Mouse (Mus musculus) MEL-GATA-1-ER (cell line): Measurements from ENCODE around the gene Cox7a2l.
A peak's percentile ranks its signal among the peaks of the same experiment; 100 is the strongest.

Experiments
- DNase-seq: peaks from one replicate; pipeline ENCODE4 v3.0.0-alpha.2; 2012; ENCODE audit warnings: low read depth; ENCODE audit errors: extremely low read depth

Cox7a2l gene

DNA sequence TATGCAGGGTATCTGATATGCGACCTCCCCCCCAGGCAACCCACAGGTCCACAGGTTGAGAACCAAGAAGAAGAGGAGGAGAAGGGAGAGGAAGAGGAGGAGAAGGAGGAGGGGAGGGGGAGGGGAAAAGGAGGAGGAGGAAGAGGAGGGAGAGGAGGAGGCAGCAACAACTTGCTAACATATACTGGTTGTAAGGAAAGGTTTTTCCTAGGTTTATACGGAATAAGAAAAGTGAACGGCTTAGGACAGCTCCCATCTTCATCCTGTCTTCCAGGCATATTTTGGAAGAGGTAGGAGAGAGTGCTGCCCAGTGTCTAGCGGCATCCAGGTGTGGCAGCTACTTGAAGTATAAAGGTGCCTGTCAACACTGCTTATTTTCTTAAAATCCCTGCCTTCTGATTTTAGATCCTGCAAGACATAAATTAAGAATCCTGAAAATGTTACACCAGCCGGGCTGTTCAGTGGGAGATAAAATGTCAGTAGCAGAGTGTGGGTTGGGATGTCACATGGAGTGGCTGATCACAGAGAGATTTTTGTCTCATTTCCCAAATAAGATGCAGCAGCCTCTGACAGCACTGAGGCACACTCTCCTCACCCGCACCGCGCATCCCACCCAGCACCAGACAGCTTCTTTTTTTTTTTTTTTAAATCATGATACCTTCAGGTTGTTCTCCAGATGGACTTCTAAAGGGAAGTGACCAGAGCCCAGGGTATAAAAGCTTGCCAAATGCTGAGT lies at the start of gene Cox7a2l:
Gene Cox7a2l (minus strand): TSS at position 51 of the 736 bp plus-strand sequence.
- DNase-seq = no peak

DNA sequence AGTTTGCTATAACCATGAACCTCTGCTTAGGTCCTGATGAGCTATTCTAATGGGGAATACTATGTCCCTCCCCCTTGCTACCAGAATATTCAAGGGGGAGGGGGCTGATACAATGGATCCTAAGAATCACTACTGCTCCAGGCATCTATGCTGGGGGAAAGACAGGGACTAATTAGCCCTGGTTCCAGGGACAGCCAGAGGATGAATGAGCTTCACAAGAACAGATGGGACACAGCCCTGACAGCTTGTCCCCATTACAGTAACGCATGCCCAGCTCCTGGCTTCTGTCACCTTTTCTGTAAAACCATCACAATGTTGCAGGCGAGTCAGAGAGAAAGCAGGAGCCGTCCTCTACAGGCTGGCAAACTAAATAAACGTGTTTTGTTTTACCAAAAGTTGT lies 48.4 kb upstream of the Cox7a2l start:
- DNase-seq = no peak

DNA sequence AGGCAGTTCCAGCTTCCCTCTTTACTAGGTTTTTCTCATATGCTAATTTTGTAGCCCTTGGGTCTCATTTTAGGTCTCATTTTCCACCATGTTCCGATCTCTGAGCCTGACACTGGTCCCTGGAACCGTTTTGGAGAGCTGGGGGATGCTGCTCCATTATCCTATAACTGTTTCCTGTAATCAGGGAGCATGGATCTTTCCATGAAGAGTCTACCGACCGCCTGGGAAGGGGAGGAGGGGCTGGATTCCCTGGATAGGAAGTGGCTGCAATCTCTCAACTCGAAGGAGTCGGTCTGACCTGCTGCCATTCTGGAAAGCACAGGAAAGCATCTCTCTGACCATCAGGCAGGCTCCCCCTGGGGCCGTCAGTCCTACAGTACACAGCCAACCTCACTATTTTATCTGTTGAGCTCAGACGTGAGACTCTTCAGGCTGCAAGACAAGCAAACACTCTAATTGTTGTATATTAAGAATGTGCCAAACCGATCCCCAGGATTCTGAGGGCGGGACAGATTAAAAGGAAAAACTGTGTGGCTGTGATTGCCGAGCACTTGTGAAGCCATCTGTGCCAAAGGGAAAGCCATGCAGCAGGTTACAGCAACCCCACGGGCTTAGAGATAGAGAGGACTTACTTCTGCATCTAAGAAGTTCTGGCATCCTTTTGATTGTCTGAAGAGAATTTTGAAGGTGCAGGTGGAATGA lies 47.1 kb upstream of the Cox7a2l start:
- DNase-seq = no peak

DNA sequence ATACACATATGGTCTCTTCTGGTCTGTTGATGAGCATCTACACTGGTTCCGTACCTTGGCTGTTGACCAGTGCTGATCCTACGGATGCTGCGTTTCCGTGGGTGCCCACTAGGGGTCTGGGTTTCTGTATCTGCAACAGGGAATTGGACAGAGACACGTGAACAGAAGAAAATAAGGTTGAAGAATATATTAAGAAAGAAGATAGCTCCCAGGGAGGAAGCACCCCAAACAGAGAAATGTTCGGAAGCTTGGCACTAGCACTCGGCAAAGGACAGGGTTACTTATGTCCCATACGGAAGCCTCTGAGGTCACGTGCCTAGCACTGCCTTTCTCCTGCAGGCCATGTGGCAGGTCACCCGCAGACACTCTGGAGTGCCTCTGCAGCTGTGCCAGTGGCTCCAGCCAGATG lies 46.6 kb upstream of the Cox7a2l start:
- DNase-seq = peak; percentile 61

DNA sequence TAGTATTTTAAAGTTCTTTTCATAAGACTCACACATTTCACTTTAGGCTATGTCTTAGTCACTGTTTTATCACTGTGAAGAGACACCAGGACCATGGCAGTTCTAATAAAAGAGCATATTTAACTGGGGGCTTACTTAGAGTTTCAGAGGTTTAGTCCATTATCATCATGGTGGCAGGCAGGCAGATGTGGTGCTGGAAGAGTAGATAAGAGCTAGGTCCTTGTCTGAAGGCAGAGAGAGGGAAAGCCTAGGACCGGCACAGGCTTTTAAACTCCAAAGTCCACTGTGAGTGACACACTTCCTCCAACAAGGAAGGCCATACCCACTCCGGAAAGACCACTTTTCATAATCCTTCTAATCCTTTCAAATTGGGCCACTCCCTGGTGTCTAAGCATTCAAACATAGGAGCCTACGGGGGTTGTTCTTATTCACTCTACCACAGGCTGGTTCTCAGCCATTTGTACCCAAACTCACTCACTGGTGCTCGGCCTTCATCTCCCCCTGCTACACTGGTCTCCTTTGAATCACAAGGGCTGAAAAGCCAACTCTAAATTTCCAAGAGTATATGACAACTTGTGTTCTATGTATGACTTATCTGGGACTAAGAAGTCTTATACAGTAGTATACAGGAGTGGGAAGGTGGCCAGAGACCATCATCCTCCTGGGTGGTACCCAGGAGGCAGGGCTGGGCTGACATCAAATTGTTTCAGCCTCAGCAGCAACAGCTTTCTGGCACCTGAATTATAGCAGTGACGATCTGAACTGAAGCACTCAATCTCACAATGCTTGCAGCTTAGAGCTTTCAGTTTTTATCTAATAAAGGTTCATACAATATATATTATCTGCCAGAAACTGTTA lies 45.3 kb upstream of the Cox7a2l start:
- DNase-seq = peak; percentile 90

DNA sequence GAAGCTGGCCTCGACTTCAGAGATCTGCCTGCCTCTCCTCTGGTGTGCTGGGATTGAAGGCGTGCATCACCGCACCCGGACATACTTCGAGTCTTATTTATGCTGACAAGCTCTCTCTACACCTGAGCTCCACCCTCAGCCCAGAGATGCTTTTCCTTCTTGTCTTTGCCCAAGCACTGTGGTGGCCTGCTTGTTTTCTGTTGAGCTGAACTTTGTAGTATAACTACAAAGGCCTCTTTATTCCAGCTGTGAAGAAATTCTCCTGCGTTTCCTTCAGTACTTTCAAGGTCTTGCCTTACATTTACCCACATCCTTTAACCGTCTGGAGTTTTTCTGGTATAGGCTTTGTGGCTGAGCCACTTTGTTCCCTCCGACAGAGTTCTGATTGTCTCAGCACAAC lies 42.0 kb upstream of the Cox7a2l start:
- no peak for DNase-seq

DNA sequence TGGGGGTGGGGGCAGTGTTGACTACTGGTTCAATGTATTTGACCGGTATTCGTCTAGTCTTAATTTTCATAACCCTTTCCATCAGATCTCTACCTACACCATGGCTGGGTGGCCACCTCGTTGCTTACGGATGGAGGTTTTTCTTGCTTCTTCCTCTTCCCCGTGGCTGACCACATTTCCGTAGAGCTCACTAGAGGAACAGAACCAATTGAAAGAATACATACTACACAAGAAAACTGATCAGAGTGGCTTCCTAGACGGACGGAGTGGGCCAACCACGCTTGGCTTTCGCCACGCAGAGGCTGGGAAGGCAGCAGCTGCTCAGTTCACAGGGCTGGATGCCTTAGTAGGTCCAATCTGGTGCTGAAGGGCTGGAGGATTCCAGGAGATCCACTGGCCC lies 38.7 kb upstream of the Cox7a2l start:
- DNase-seq = no peak

DNA sequence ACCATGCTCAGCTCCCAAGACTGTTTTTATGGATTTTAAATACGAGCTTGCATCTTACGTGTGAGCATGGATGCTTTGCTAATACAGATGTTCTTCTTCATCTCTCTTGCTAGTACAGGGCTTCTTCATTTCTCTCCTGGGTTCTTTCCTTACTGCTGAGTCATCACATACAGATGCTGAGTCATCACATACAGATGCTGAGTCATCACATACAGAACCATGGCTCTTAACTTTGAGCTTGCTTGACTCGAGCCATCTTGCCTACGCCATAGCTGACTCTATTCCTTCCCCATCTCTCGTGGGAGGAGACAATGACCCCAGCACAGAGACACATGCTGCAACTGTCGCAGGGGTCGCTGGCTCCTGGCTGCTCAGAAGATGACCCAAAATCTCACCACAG lies 37.9 kb upstream of the Cox7a2l start:
- no peak for DNase-seq

DNA sequence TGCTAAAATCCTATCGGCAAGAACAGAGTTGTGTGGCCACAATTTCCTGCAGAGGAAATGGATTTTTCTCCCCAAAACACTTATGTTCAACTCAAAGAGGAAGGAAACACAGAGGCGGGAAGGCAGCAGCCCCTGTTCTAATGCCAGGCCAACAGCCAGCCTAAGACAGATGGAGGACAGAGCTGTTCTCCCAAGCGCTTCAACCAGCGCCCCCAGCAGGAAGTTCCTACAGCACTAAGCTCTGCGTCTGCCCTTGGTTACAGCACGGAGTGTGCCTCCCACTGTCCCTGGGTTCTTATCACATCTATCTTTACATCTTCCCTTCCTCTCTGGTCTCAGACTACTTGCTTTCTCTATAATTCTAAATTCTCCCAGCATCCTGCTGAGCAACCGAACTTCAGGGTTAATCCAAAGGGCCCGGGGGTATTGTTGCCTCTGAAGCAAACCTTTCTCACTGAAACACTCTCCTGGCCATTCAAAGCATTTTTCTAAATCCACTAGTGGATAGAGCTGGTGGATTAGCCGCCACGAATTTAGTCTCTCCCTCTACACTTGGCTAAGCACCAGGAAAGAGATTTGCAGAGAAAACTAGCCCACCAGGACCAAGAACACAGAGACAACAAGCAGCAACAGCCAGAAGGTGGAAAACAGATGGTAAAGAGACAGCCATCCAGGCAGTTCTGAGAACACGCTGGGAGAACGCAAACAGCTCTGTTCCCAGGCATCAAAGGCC lies 31.5 kb upstream of the Cox7a2l start:
- peak; percentile 49 for DNase-seq

DNA sequence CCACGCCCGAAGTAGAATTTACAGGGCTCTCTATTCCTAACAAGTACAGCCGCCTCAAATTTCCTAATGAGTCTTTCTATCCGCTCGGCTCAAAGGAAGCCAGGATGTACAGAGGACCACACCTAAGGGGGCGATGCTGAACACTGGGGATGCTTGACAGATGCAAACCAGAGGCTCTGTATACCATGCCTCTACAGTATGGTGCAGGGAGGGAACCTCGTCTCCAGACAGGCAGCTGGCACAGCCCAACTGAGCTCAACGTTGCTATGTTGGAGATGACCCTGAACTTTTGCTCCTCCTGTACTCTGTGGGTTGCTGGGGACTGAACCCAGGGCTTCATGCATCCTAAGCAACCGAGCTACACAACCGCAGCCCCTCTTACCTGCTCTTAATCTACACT lies 30.0 kb upstream of the Cox7a2l start:
- no peak for DNase-seq

DNA sequence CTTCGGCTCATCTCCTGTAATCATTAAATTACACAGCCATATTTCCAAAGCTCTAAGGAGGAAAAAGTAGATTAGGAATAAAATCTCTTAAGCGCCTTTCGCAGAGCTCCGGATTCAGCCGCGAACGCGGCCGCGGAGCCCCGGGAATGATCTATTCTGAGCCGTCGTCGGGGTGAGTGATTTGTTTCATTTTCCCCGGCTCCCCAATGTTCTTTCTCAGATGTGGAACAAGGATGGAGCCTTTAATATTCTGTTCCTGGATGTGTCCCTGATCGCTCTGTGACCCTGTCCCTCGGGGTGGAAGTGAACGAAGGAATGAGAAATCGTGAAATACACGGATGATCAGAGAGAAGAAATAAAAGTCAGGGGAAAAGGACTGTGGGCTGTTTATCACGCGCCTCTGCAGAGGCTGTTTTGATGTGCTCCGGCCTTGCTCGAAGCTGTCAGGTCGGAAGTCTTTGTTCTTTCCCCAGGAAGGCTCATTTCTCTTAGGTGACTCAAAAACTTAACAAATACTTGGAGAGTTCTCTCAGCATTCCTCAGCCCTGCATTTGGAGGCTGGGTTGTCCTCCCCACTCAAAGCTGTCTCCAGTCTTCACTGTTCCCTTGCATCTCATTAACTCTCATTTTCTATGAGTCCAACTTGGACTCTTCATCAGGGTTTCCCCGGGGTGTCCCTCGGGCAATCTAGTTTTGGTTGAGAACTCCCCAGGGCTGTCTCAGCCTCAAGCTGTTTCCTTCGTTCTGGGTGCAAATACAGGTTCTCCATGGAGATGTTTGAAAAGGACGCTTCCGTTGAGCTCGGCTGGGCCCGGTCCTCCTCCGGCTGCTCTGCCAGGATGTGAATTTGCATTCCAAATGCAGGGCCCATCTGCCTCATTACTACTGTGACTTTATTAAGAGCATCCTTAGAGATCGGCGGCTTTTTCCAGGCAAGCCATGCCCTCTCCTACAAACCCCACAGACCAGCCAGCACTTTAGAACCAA lies 28.9 kb upstream of the Cox7a2l start:
- no peak for DNase-seq

DNA sequence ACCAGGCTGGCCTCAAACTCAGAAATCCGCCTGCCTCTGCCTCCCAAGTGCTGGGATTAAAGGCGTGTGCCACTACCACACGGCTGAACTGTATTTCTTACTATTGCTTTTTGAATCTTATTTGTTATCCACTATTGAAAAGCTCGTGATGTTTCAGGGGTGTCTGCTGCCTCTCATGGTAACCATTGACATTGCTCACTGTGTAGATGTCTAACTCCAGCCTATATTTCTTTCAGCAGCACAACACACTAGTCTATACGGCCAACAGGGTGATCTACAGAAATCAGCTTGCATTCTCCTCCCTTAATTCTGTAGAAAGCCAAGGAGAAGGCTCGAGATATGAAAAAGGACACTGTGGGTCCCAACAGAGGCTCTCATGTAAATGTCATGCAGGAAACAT lies 28.1 kb upstream of the Cox7a2l start:
- DNase-seq = no peak

DNA sequence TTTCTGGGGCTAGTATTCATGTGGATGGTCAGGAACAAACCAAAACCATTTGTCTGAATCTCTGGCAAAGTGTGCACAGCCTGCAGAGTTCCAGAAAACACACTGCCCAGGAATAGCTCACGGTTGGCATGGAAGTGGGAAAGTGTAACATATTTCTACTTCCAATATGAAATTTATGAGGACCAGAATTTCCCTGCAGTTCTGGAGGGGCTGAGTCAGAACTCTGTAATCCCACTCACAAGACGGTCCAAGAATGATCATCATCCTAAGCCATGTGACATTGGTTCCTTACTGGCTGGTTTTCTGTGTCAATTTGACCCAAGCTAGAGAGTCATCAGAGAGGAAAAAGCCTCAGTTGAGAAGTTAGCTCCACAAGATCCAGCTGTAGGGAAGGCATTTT lies 25.3 kb upstream of the Cox7a2l start:
- no peak for DNase-seq

DNA sequence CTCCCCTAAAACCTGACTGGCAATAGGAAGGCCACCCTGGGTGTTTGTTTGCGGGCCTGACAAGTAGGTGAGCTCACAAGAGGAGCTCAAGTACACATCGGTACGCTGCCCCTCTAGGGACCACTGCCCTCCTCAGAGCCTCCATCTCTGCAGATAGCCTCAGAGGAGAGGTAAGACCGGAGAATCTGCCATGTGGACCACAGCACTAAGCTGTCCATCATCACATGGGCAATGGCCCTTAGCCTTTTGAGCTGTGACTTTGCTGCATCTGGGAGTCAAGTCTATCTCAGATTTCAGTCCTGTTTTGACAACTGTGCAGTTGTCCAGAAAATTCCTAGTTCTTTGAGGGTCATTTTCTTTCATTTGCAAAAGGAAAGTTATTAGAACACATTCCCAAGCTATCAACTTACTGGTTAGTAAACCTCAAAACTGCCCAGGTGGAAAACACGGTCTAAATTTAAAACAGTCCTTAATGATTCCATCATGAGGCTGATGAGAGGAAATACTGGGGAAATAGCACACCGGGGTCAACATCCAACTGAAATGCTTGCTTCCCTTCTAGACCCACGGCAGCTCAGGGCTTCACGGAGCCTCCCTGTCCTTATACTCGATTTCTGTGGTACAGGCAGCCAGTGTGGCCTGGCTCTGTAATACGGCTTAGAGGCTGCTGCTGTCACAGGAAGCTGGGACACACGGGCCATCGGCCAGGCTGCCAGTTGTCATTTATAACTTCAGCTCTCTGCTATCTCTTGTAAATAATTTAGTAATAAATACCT lies 22.3 kb upstream of the Cox7a2l start:
- DNase-seq = no peak

DNA sequence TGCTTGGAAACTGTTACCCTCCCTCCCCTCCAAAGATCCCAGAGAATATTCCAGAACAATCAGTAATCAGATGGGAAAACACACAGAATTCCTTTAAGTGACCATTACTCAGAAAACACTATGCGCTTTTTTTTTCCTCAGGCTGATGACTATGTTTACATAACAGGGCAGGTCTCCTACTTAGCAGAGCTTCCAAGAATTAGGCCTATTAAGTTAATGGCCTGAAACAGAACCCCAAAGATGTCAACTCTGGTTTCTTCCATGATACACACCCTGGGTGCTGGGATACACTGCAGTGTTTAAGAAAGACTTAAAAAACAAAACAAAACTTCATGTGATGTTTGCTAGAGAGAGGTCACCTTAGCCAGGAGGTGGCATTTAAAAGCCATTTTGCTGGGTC lies 21.6 kb upstream of the Cox7a2l start:
- DNase-seq = no peak

DNA sequence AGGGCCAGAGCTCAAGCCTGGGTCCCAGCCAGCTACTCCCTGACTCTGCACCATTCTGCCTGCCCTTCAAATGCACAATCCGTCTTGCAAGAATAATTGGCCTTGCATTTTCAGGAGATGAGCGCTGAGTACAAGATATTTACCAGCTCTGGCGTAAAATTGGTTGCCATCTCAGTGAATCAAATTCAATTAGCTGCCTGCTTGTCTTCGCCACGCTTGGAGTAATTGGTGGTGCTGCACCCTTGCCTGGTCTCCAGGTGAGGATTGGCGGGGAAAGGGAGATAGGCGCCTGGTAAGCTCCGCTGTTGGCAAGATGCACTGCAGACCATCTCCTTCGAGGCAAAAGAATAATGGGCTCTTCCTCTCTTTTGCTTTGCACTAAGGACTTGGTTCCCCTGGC lies 21.0 kb upstream of the Cox7a2l start:
- no peak for DNase-seq

DNA sequence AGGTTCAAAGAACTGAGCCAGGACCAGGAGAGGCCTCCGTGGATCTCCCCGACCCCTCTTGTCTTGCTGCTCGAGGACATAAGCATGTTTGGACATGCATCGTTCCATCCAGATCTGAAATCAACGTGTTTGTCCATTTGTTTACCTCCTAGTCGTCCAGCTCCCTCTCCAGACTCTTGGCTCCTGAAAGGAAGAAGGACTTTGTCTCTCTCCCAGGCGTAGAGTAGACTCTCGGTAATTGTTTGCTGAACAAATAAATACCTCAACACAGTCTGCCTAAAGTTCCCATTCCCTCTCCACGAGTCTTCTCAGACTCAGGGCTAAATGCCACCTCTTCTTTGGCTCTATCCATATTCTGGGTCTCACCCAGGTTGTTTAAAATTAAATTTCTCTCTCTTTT lies 16.0 kb upstream of the Cox7a2l start:
- DNase-seq = no peak

DNA sequence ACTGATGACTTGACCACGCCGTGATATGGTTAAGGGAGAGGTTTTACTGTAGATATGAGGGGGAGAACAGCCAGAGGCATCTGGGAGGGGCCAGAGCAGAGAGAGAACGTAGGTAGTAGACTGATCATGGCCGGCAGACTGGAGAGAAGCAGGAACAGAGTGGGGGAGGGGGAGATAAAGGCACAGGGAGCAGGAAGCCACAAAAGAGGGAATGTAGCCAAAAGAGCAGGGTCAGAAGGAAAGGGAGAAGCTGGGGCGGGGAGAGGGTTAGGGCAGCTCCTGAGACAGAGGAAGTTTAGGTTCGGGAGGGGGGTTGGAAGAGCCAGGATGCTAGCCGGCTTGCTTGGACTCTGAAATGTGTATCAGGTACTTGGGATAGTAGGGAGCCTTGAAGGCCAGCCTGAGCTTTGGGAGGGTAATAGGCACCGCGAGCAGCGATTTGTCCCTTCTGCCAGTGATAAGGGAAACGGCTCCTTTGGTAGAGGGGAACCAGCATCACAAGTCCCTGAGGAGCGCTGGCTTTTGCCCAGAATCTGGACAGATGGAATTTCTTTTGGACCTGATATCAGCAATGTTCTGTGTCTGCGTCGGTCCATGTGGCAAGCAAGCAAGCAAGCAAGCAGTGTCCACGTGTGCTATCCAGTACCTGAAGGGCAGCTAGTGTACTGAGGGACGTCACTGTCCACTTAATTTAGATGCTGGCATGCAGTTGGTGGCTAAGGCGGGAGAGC lies 10.7 kb upstream of the Cox7a2l start:
- peak; percentile 72 for DNase-seq
